Mouse (Mus musculus): ENCODE measurements around the gene Zbtb16. TPM values are rescaled to one million over a fixed set of nuclear protein-coding genes. Genes with fewer than 3 reads are reported as not detected.

Zbtb16 gene
- total and polyA plus RNA-seq, 3 experiments = 0.34 to 3.0 (median 0.90) TPM

GRCm38 (mm10) chr9:48756261-48756812 is 79.7 kb downstream of the Zbtb16 start:
- Histone ChIP-seq H3K36me3 (replicated peaks in 1 of 2; ENCODE audit: control insufficient read depth in 1 of 2, insufficient read depth in 1 of 2, low read length in 1 of 2) (peaks cover 0 to 4% of the 10 kb centered on the region in 2 experiments), H3K4me3 (replicated peaks in 1 of 3; ENCODE audit: low read depth in 2 of 3, low read length in 2 of 3, poor library complexity in 1 of 3) (no peak overlapping the region), H3K4me2 (ENCODE audit: insufficient read depth, low read depth, poor library complexity, severe bottlenecking) (no peak overlapping the region), H3K9me3 (replicated peaks; ENCODE audit: low read length) (no peaks in the 10 kb centered on the region), H3K27me3 (replicated peaks) (no peaks in the 10 kb centered on the region), H3K27ac (ENCODE audit: insufficient read depth, low read depth) (no peak overlapping the region), H3K79me2 (replicated peaks; ENCODE audit: control insufficient read depth, extremely low read depth, insufficient read depth, poor library complexity, severe bottlenecking) (no peaks in the 10 kb centered on the region), H3K9ac (ENCODE audit: insufficient read depth, low read depth) (no peak overlapping the region), H3K4me1 (ENCODE audit: control insufficient read depth in 1 of 2, insufficient read depth in 2 of 2) (peaks cover 8 to 23% of the 10 kb centered on the region in 2 experiments)
- dilution Hi-C loops (cut with MboI; ENCODE audit: extremely low pct_ligation_motif_present, extremely low pct_unique_long_range_greater_than_20kb, low sequenced_read_pairs) = no loop called here
- DNase-seq (ENCODE audit: extremely low read depth) = no peak
- in situ Hi-C loops (cut with MboI; ENCODE audit: low pct_ligation_motif_present, low pct_unique_long_range_greater_than_20kb, low sequenced_read_pairs) = no loop called here
- no peak for TF ChIP-seq USF2 (conservative IDR thresholded peaks at IDR 0.05; ENCODE audit: low read depth, low read length)

- no peak for DNase-seq (ENCODE audit: extremely low read depth)
- Histone ChIP-seq H3K36me3 (replicated peaks in 1 of 2; ENCODE audit: control insufficient read depth in 1 of 2, insufficient read depth in 1 of 2, low read length in 1 of 2) (peaks cover 0 to 4% of the 10 kb centered on the region in 2 experiments), H3K9ac (ENCODE audit: insufficient read depth, low read depth) (no peak overlapping the region), H3K27ac (ENCODE audit: insufficient read depth, low read depth) (no peak overlapping the region), H3K4me3 (replicated peaks in 1 of 3; ENCODE audit: low read depth in 2 of 3, low read length in 2 of 3, poor library complexity in 1 of 3) (no peak overlapping the region), H3K4me2 (ENCODE audit: insufficient read depth, low read depth, poor library complexity, severe bottlenecking) (no peak overlapping the region), H3K9me3 (replicated peaks; ENCODE audit: low read length) (no peaks in the 10 kb centered on the region), H3K79me2 (replicated peaks; ENCODE audit: control insufficient read depth, extremely low read depth, insufficient read depth, poor library complexity, severe bottlenecking) (no peaks in the 10 kb centered on the region), H3K4me1 (ENCODE audit: control insufficient read depth in 1 of 2, insufficient read depth in 2 of 2) (peaks cover 8 to 23% of the 10 kb centered on the region in 2 experiments), H3K27me3 (replicated peaks) (no peaks in the 10 kb centered on the region)
- in situ Hi-C loops (cut with MboI; ENCODE audit: low pct_ligation_motif_present, low pct_unique_long_range_greater_than_20kb, low sequenced_read_pairs) (no loop called here), dilution Hi-C loops (cut with MboI; ENCODE audit: extremely low pct_ligation_motif_present, extremely low pct_unique_long_range_greater_than_20kb, low sequenced_read_pairs) (no loop called here)
- no peak for TF ChIP-seq HCFC1 (IDR thresholded peaks at IDR 0.05; ENCODE audit: low read depth, low read length)
- TF ChIP-seq TBP (conservative IDR thresholded peaks at IDR 0.05; ENCODE audit: low read depth, low read length) = no peak
- TF ChIP-seq MAFK (IDR thresholded peaks at IDR 0.05; ENCODE audit: insufficient replicate concordance, low read length) = no peak
- no peak for TF ChIP-seq KAT2A (IDR thresholded peaks at IDR 0.05; ENCODE audit: insufficient replicate concordance, low read length)
- no peak for TF ChIP-seq POLR2AphosphoS2 (IDR thresholded peaks at IDR 0.05; ENCODE audit: low read depth, low read length)
- TF ChIP-seq MEF2A (IDR thresholded peaks at IDR 0.05; ENCODE audit: borderline replicate concordance, low read depth, low read length) = no peak
- TF ChIP-seq JUND (conservative IDR thresholded peaks at IDR 0.05; ENCODE audit: low read depth, low read length) = no peak
- no peak for TF ChIP-seq CTCF (conservative IDR thresholded peaks at IDR 0.05 in 1 of 2, IDR thresholded peaks at IDR 0.05 in 1 of 2; ENCODE audit: low read depth in 2 of 2, low read length in 2 of 2)
- TF ChIP-seq ETS1 (conservative IDR thresholded peaks at IDR 0.05; ENCODE audit: low read depth, low read length) = no peak
- no peak for TF ChIP-seq GABPA (IDR thresholded peaks at IDR 0.05; ENCODE audit: insufficient replicate concordance, low read depth, low read length)
- TF ChIP-seq ZC3H11A (IDR thresholded peaks at IDR 0.05; ENCODE audit: low read depth, low read length) = no peak
- no peak for TF ChIP-seq MAX (IDR thresholded peaks at IDR 0.05; ENCODE audit: low read length)
- TF ChIP-seq PAX5 (IDR thresholded peaks at IDR 0.05; ENCODE audit: low read length) = no peak
- no peak for TF ChIP-seq E2F4 (IDR thresholded peaks at IDR 0.05; ENCODE audit: insufficient replicate concordance, low read depth, low read length)
- no peak for TF ChIP-seq IRF4 (IDR thresholded peaks at IDR 0.05; ENCODE audit: low read depth, low read length)
Observed at GRCm38 (mm10) chr9:48755438-48756070, 80.5 kb downstream of the Zbtb16 start.
